30 mouse cellular contexts compared by ENCODE assay signal in genomic region chr11:96031701-96032100, GRCm38 (mm10). TPM values are rescaled to one million over a fixed set of nuclear protein-coding genes. Genes with fewer than 3 reads are reported as not detected.
A peak's percentile ranks its signal among the peaks of the same experiment; 100 is the strongest.
DNase-seq lines count a peak whose midpoint lies in the region; ATAC-seq and TF ChIP-seq lines count a peak whose summit lies in the region.
"Had no signal": no experiment of that assay in that cellular context is flagged by ENCODE, and none has a peak within 500 bp of the region (broad histone marks: within the 10 kb centered on the region; RNA-seq: fewer than 3 reads in every experiment).

No protein-coding gene starts in this region.

- H3K4me1 ChIP-seq in forebrain, postnatal 0 days (ENCODE audit: insufficient read depth) = peaks cover 11% of the 10 kb centered on the region; the same call in 1 of the 2 replicates
- H3K4me1 ChIP-seq in forebrain, embryonic 10.5 days = peaks cover 21% of the 10 kb centered on the region
- peaks cover 11 to 18% of the 10 kb centered on the region in 2 experiments for H3K4me1 ChIP-seq in liver, embryonic 14.5 days (replicated peaks; ENCODE audit: control insufficient read depth in 2 of 2, insufficient read depth in 2 of 2, low read length in 1 of 2)
- H3K4me1 ChIP-seq in E14TG2a.4 (replicated peaks; ENCODE audit: low read depth, low read length) = peaks cover 29% of the 10 kb centered on the region

- no peak for ATAC-seq in forebrain, postnatal 0 days
- ATAC-seq in liver, embryonic 14.5 days (ENCODE audit: insufficient read depth) = no peak
- ATAC-seq: forebrain, embryonic 13.5 days; inflammation-experienced regulatory T-cells, adult 6 months; midbrain, embryonic 13.5 days had no signal

- H3K36me3 ChIP-seq in forebrain, postnatal 0 days (ENCODE audit: insufficient read depth) = no peaks in the 10 kb centered on the region
- peaks cover 3% of the 10 kb centered on the region; the same call in 1 of the 2 replicates for H3K36me3 ChIP-seq in forebrain, embryonic 10.5 days (replicated peaks)
- H3K36me3 ChIP-seq in liver, embryonic 14.5 days (replicated peaks; ENCODE audit: control insufficient read depth, insufficient read depth, low read depth) = no peaks in the 10 kb centered on the region
- peaks cover 4% of the 10 kb centered on the region; the same call in 1 of the 2 replicates for H3K36me3 ChIP-seq in E14TG2a.4 (ENCODE audit: insufficient read depth, low read length)
- H3K36me3 ChIP-seq: hindbrain, embryonic 12.5 days; limb, embryonic 15.5 days; midbrain, embryonic 13.5 days; stomach, embryonic 15.5 days had no signal

- DNase-seq in forebrain, postnatal 0 days = no peak
- no peak for DNase-seq in forebrain, embryonic 10.5 days (ENCODE audit: extremely low spot score, low spot score)
- no peak for DNase-seq in liver, embryonic 14.5 days (ENCODE audit: low read depth in 3 of 3, low spot score in 3 of 3)
- DNase-seq in liver (no peak), ZHBTc4 (ENCODE audit: low read depth, low spot score) (peak; percentile 66)
- no peak for DNase-seq in left cerebral cortex, adult 18-20 months (ENCODE audit: low spot score in 2 of 2)
- DNase-seq in right cerebral cortex, postnatal 25 days = no peak
- DNase-seq: cerebellum, adult 8-10 months; gastrocnemius, postnatal 14 days; layer of hippocampus, postnatal 36 days; lung, adult 2 months; thymus, adult 2 months had no signal

- 80% methylated on average over 2 of the region's 2 CpGs for WGBS in forebrain, postnatal 0 days
- 88% methylated on average over 2 of the region's 2 CpGs for WGBS in forebrain, embryonic 10.5 days
- 61% methylated on average over 2 of the region's 2 CpGs for WGBS in liver, embryonic 14.5 days (ENCODE audit: insufficient replicate concordance)

- H3K9me3 ChIP-seq in forebrain, postnatal 0 days (ENCODE audit: low read length) = no peaks in the 10 kb centered on the region
- H3K9me3 ChIP-seq in forebrain, embryonic 10.5 days = no peaks in the 10 kb centered on the region
- no peaks in the 10 kb centered on the region for H3K9me3 ChIP-seq in liver, embryonic 14.5 days (ENCODE audit: control insufficient read depth, low read length)
- no peaks in the 10 kb centered on the region for H3K9me3 ChIP-seq in E14TG2a.4 (ENCODE audit: low read length)
- H3K9me3 ChIP-seq: embryonic facial prominence, embryonic 10.5 days; forebrain, embryonic 13.5 days; hindbrain, embryonic 12.5 days; limb, embryonic 15.5 days; midbrain, embryonic 13.5 days; stomach, embryonic 15.5 days had no signal

- no peak overlapping the region for H3K9ac ChIP-seq in forebrain, postnatal 0 days
- no peak overlapping the region for H3K9ac ChIP-seq in liver, embryonic 14.5 days (replicated peaks)
- H3K9ac ChIP-seq: forebrain, embryonic 13.5 days; hindbrain, embryonic 12.5 days; limb, embryonic 15.5 days; midbrain, embryonic 13.5 days; stomach, embryonic 15.5 days had no signal

- no peaks in the 10 kb centered on the region for H3K27me3 ChIP-seq in forebrain, postnatal 0 days (ENCODE audit: insufficient read depth, low read length)
- H3K27me3 ChIP-seq in forebrain, embryonic 10.5 days (ENCODE audit: poor library complexity, severe bottlenecking) = peaks cover 10% of the 10 kb centered on the region; the same call in 1 of the 2 replicates
- no peaks in the 10 kb centered on the region for H3K27me3 ChIP-seq in liver, embryonic 14.5 days (ENCODE audit: control insufficient read depth, insufficient read depth, low read length)
- 0 out of 2 replicates have a peak, but pooled peaks cover 8% of the 10 kb centered on the region for H3K27me3 ChIP-seq in E14TG2a.4 (ENCODE audit: insufficient read depth, low read length)
- H3K27me3 ChIP-seq: stomach, embryonic 15.5 days had no signal

- TF ChIP-seq CTCF in forebrain, postnatal 0 days (IDR thresholded peaks at IDR 0.05; ENCODE audit: low read depth) = peak; percentile 35; the same call in 1 of the 2 replicates
- peak; percentile 50 for TF ChIP-seq CTCF in liver, embryonic 14.5 days (IDR thresholded peaks at IDR 0.05; ENCODE audit: low read depth)
- TF ChIP-seq CTCF in E14TG2a.4 (conservative IDR thresholded peaks at IDR 0.05; ENCODE audit: low read length) = peak; percentile 30; the same call in 1 of the 2 replicates

- no peak overlapping the region for H3K27ac ChIP-seq in forebrain, postnatal 0 days (ENCODE audit: low read depth, low read length)
- H3K27ac ChIP-seq in forebrain, embryonic 10.5 days = no peak overlapping the region
- H3K27ac ChIP-seq in liver, embryonic 14.5 days = no peak overlapping the region
- H3K27ac ChIP-seq: embryonic facial prominence, embryonic 10.5 days; forebrain, embryonic 13.5 days; hindbrain, embryonic 12.5 days; limb, embryonic 15.5 days; midbrain, embryonic 13.5 days; stomach, embryonic 15.5 days had no signal

- TF ChIP-seq EP300 in liver, embryonic 14.5 days (IDR thresholded peaks at IDR 0.05; ENCODE audit: low read depth) = no peak

- no peak overlapping the region for H3K4me2 ChIP-seq in forebrain, postnatal 0 days (ENCODE audit: low read depth)
- H3K4me2 ChIP-seq in liver, embryonic 14.5 days (ENCODE audit: low read depth) = no peak overlapping the region
- H3K4me2 ChIP-seq: forebrain, embryonic 13.5 days; hindbrain, embryonic 12.5 days; limb, embryonic 15.5 days; midbrain, embryonic 13.5 days; stomach, embryonic 15.5 days had no signal

- no peak overlapping the region for H3K4me3 ChIP-seq in forebrain, postnatal 0 days (ENCODE audit: low read depth, low read length)
- no peak overlapping the region for H3K4me3 ChIP-seq in forebrain, embryonic 10.5 days
- H3K4me3 ChIP-seq in liver, embryonic 14.5 days (ENCODE audit: insufficient read depth in 1 of 2, low read depth in 2 of 2, low read length in 2 of 2) = no peak overlapping the region
- H3K4me3 ChIP-seq in E14TG2a.4 (replicated peaks; ENCODE audit: low read length) = no peak overlapping the region
- H3K4me3 ChIP-seq: embryonic facial prominence, embryonic 10.5 days; forebrain, embryonic 13.5 days; hindbrain, embryonic 12.5 days; limb, embryonic 15.5 days; midbrain, embryonic 13.5 days; myocyte; stomach, embryonic 15.5 days had no signal

RNA-seq across cellular contexts. Expression of gene Snf8, which starts 3.0 kb away (rescaled TPM):
- 36.5 and 36.7 TPM in 2 replicates for total RNA-seq in forebrain, postnatal 0 days (2014; rRNA removed)
- 112 and 120 TPM in 2 replicates for polyA plus RNA-seq in forebrain, postnatal 0 days (2015; fragmentation: Nextera tagmentation; extraction: Ambion mirVana)
- 107 and 109 TPM in 2 replicates for polyA plus RNA-seq in forebrain, embryonic 10.5 days (2016; fragmentation: Nextera tagmentation; extraction: Ambion mirVana)
- polyA plus RNA-seq in liver, embryonic 14.5 days (2012; rRNA removed) = 18.5 and 28.2 TPM in 2 replicates
- polyA plus RNA-seq in liver, embryonic 14.5 days (2014; fragmentation: Nextera tagmentation; extraction: Ambion mirVana) = 28.9 and 30.0 TPM in 2 replicates
- total RNA-seq in left cerebral cortex, adult 18-20 months (2021) = 100 to 1,000 TPM; 104 to 106 TPM

RNA-seq across cellular contexts. Expression of gene Gip, which starts 7.4 kb away (rescaled TPM):
- not detected in 2 replicates for total RNA-seq in forebrain, postnatal 0 days (2014; rRNA removed)
- not detected in 2 replicates for polyA plus RNA-seq in forebrain, postnatal 0 days (2015; fragmentation: Nextera tagmentation; extraction: Ambion mirVana)
- polyA plus RNA-seq in forebrain, embryonic 10.5 days (2016; fragmentation: Nextera tagmentation; extraction: Ambion mirVana) = 0.25 TPM in 1 of 2 replicates, not detected in the other
- polyA plus RNA-seq in liver, embryonic 14.5 days (2012; rRNA removed) = 0.09 TPM in 1 of 2 replicates, not detected in the other
- not detected in 2 replicates for polyA plus RNA-seq in liver, embryonic 14.5 days (2014; fragmentation: Nextera tagmentation; extraction: Ambion mirVana)
- total RNA-seq in left cerebral cortex, adult 18-20 months (2021) = not detected
- total RNA-seq: adrenal gland, adult 18-20 months; common myeloid progenitor, adult 5-6 weeks; gastrocnemius, postnatal 14 days; heart, adult 8-10 months; layer of hippocampus, postnatal 36 days; left cerebral cortex, postnatal 36 days had no signal
- polyA plus RNA-seq: embryonic facial prominence, embryonic 10.5 days; forebrain, embryonic 13.5 days; heart, embryonic 16.5 days; hindbrain, embryonic 12.5 days; inflammation-experienced regulatory T-cells, adult 6 months; kidney, embryonic 14.5 days; limb, embryonic 15.5 days; lung, adult 2 months; midbrain, embryonic 13.5 days; myocyte; neural tube, embryonic 14.5 days; urinary bladder, adult 2 months had no signal

RNA-seq across cellular contexts. Expression of gene Igf2bp1, which starts 26.0 kb away (rescaled TPM):
- total RNA-seq in forebrain, postnatal 0 days (2014; rRNA removed) = 3.0 and 3.3 TPM in 2 replicates
- polyA plus RNA-seq in forebrain, postnatal 0 days (2015; fragmentation: Nextera tagmentation; extraction: Ambion mirVana) = 1.8 and 2.5 TPM in 2 replicates
- 198 and 200 TPM in 2 replicates for polyA plus RNA-seq in forebrain, embryonic 10.5 days (2016; fragmentation: Nextera tagmentation; extraction: Ambion mirVana)
- 3.0 and 4.1 TPM in 2 replicates for polyA plus RNA-seq in liver, embryonic 14.5 days (2012; rRNA removed)
- 7.1 and 7.6 TPM in 2 replicates for polyA plus RNA-seq in liver, embryonic 14.5 days (2014; fragmentation: Nextera tagmentation; extraction: Ambion mirVana)
- under 1 TPM in 1 of 2 experiments, not detected in 1; 0.37 TPM for total RNA-seq in left cerebral cortex, adult 18-20 months (2021)
- total RNA-seq: common myeloid progenitor, adult 5-6 weeks; layer of hippocampus, postnatal 36 days had no signal
- polyA plus RNA-seq: inflammation-experienced regulatory T-cells, adult 6 months; large intestine, adult 2 months had no signal

RNA-seq across cellular contexts. Expression of gene Ube2z, which starts 33.5 kb away (rescaled TPM):
- 54.9 and 56.2 TPM in 2 replicates for total RNA-seq in forebrain, postnatal 0 days (2014; rRNA removed)
- 29.4 and 35.4 TPM in 2 replicates for polyA plus RNA-seq in forebrain, postnatal 0 days (2015; fragmentation: Nextera tagmentation; extraction: Ambion mirVana)
- 27.5 TPM in 2 replicates for polyA plus RNA-seq in forebrain, embryonic 10.5 days (2016; fragmentation: Nextera tagmentation; extraction: Ambion mirVana)
- polyA plus RNA-seq in liver, embryonic 14.5 days (2012; rRNA removed) = 11.8 and 15.7 TPM in 2 replicates
- polyA plus RNA-seq in liver, embryonic 14.5 days (2014; fragmentation: Nextera tagmentation; extraction: Ambion mirVana) = 10.7 and 11.5 TPM in 2 replicates
- 10 to 100 TPM; 61.9 to 63.1 TPM for total RNA-seq in left cerebral cortex, adult 18-20 months (2021)

RNA-seq across cellular contexts. Expression of gene Atp5g1, which starts 43.8 kb away (rescaled TPM):
- total RNA-seq in forebrain, postnatal 0 days (2014; rRNA removed) = 348 and 355 TPM in 2 replicates
- polyA plus RNA-seq in forebrain, postnatal 0 days (2015; fragmentation: Nextera tagmentation; extraction: Ambion mirVana) = 925 and 1,026 TPM in 2 replicates
- polyA plus RNA-seq in forebrain, embryonic 10.5 days (2016; fragmentation: Nextera tagmentation; extraction: Ambion mirVana) = 557 and 584 TPM in 2 replicates
- 213 and 233 TPM in 2 replicates for polyA plus RNA-seq in liver, embryonic 14.5 days (2012; rRNA removed)
- polyA plus RNA-seq in liver, embryonic 14.5 days (2014; fragmentation: Nextera tagmentation; extraction: Ambion mirVana) = 650 and 693 TPM in 2 replicates
- total RNA-seq in left cerebral cortex, adult 18-20 months (2021) = 100 to 1,000 TPM; 349 to 365 TPM

Comparison
In these comparisons a context has a peak if more than half of its experiments do, and no peak if none do; other contexts are left out.
1. RNA of gene Igf2bp1, which starts 26.0 kb away (polyA plus RNA-seq): 198 to 200 TPM in forebrain, embryonic 10.5 days; 3.0 to 7.6 TPM in liver, embryonic 14.5 days and 1.8 to 2.5 TPM in forebrain, postnatal 0 days; every median in the first group is over 10 times any median in the second.
2. Peak in every context shown above with its lines, with median percentiles within 50 percentile points of each other: CTCF ChIP-seq.